Mouse (Mus musculus) forelimb bud, embryonic 11.5 days (tissue): ENCODE measurements at regions not wholly inside any gene's neighbourhood (a gene's known extent, or its start where the extent isn't known, plus 50 kb on each side); places are given as distances from the start of the nearest gene placed in this dataset.

ENCODE experiments used
- DNase-seq: peaks from one replicate; pipeline ENCODE4 v3.0.0-alpha.2; 2012; ENCODE audit warnings: low read depth, low spot score

- DNase-seq, result peak; percentile 46
Observed at GRCm38 (mm10) chr17:61520087-61520486, 1361.0 kb downstream of the Efna5 start.

GRCm38 (mm10) chr17:61515059-61515458 lies 1366.1 kb downstream of the Efna5 start:
- DNase-seq, result no peak

GRCm38 (mm10) chr17:61513433-61513832 lies 1367.7 kb downstream of the Efna5 start:
- no peak for DNase-seq

GRCm38 (mm10) chr17:61495261-61495660 lies 1385.9 kb downstream of the Efna5 start:
- DNase-seq, result no peak

- no peak for DNase-seq
Observed at GRCm38 (mm10) chr17:61477457-61477856, 1403.7 kb downstream of the Efna5 start.

GRCm38 (mm10) chr17:61474405-61474804 lies 1406.7 kb downstream of the Efna5 start:
- no peak for DNase-seq

GRCm38 (mm10) chr17:61452943-61453342 lies 1428.2 kb downstream of the Efna5 start:
- peak; percentile 17 for DNase-seq

- peak; percentile 18 for DNase-seq
Observed at GRCm38 (mm10) chr17:61426846-61427245, 1454.3 kb downstream of the Efna5 start.
